Mouse (Mus musculus): ENCODE data around the gene Fanca. TPM values are rescaled to one million over a fixed set of nuclear protein-coding genes. Genes with fewer than 3 reads are reported as not detected.
A peak's percentile ranks its signal among the peaks of the same experiment; 100 is the strongest.

The Fanca gene
- polyA plus RNA-seq, 1 experiment = 14.0 TPM

DNA sequence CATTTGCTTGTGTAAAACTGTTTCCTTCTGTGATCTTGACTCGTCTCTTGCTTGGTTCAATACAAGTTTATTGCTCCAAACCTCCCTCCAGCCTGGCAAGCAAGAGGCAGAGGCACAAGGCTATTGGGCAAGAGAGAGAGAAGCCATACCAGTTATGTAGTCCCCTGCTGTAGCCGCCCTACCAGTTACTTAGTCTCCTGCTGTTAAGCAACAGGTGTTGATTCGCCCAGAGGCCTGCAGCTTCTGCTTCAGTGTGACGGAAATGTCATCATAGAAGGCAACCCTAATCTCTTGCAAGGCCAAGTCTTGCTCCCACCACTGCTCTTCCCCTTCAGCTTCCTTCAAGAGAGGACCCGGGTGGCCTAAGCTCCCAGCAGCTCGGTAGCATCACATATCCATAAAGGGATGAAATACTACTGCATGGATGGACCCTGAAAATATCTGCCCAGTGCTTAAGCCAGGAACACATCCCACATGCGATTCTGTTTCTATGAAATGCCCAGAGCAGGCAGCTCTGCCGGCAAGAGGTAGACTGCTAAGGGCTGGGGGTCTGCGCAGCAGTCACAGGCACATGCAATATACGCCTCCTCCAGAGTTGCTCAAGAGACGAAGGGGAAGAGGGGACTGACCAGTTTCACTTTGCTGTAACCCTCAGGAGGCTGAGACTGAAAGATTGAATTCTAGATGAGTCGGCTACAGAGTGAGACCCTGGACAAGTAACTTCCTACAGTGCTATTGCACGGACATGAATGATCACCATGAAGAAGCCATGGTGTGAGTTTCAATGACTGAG is 37.9 kb downstream of the Fanca start:
- no peak overlapping the region for H3K4me3 ChIP-seq (ENCODE audit: insufficient read depth, poor library complexity, severe bottlenecking)
- H3K79me3 ChIP-seq (ENCODE audit: low read depth) = no peaks in the 10 kb centered on the region
- H3K79me2 ChIP-seq (ENCODE audit: control insufficient read depth, insufficient read depth) = no peaks in the 10 kb centered on the region
- TF ChIP-seq MYOG (IDR thresholded peaks at IDR 0.05; ENCODE audit: control insufficient read depth, extremely low read depth, insufficient read length) (no peak), MYOD1 (IDR thresholded peaks at IDR 0.05; ENCODE audit: control insufficient read depth, insufficient read length, low read depth) (no peak), MAX (IDR thresholded peaks at IDR 0.05) (no peak), CTCF (IDR thresholded peaks at IDR 0.05; ENCODE audit: control insufficient read depth, insufficient read depth, insufficient read length) (no peak), FOSL1 (IDR thresholded peaks at IDR 0.05; ENCODE audit: insufficient read depth, low read length, poor library complexity, severe bottlenecking) (no peak), USF1 (IDR thresholded peaks at IDR 0.05; ENCODE audit: low read depth) (no peak), CEBPB (IDR thresholded peaks at IDR 0.05; ENCODE audit: low read depth) (no peak)
- peaks cover 7% of the 10 kb centered on the region for H3K36me3 ChIP-seq (ENCODE audit: control insufficient read depth, insufficient read depth)
- H3ac ChIP-seq (ENCODE audit: control insufficient read depth, insufficient read length, low read depth) = no peak overlapping the region
- H3K27me3 ChIP-seq (ENCODE audit: control insufficient read depth, insufficient read depth, insufficient read length) = no peaks in the 10 kb centered on the region

DNA sequence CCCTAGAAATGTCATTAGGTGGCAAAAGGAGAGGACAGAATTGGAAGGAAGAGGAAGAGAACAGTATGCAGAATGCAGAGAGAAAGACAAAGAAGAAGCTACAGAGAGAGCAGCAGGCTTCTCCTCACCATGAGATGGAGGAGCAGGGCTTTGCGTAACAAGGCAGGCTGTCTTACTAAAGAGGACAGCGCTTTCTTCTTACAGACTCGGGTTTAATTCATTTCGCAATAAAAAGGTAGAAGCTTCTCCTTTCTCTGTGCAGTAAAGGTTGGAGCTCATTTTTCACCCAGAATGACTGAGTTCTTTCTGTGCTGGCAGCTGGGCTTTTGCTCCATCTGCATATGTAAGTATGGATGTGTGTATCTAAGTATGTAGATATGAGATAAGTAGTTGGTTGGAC is 38.5 kb downstream of the Fanca start:
- no peak overlapping the region for H3K4me3 ChIP-seq (ENCODE audit: insufficient read depth, poor library complexity, severe bottlenecking)
- H3K79me2 ChIP-seq (ENCODE audit: control insufficient read depth, insufficient read depth) = no peaks in the 10 kb centered on the region
- H3K79me3 ChIP-seq (ENCODE audit: low read depth) = no peaks in the 10 kb centered on the region
- no peak overlapping the region for H3ac ChIP-seq (ENCODE audit: control insufficient read depth, insufficient read length, low read depth)
- H3K36me3 ChIP-seq (ENCODE audit: control insufficient read depth, insufficient read depth) = peaks cover 7% of the 10 kb centered on the region
- H3K27me3 ChIP-seq (ENCODE audit: control insufficient read depth, insufficient read depth, insufficient read length) = no peaks in the 10 kb centered on the region
- TF ChIP-seq CEBPB (IDR thresholded peaks at IDR 0.05; ENCODE audit: low read depth) (no peak), USF1 (IDR thresholded peaks at IDR 0.05; ENCODE audit: low read depth) (no peak), MAX (IDR thresholded peaks at IDR 0.05) (no peak), FOSL1 (IDR thresholded peaks at IDR 0.05; ENCODE audit: insufficient read depth, low read length, poor library complexity, severe bottlenecking) (no peak), MYOG (IDR thresholded peaks at IDR 0.05; ENCODE audit: control insufficient read depth, extremely low read depth, insufficient read length) (no peak), CTCF (IDR thresholded peaks at IDR 0.05; ENCODE audit: control insufficient read depth, insufficient read depth, insufficient read length) (no peak), MYOD1 (IDR thresholded peaks at IDR 0.05; ENCODE audit: control insufficient read depth, insufficient read length, low read depth) (no peak)

DNA sequence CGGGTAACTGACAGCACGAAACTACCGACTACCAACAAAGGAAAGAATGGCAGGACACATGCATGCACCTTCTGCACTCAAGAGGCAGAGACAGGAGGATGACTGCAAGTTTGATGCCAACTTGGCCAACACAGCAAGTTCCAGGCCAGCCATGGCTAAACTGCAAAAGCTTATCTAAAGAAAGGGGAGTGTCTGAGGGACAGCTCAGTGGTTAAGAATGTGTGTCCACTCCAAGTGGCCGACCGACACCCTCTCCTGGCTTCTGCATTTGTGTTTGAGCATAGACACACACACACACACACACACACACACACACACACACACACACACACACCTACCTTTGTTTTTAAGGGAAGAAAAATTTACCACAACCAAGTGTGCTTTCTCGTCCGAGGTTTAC is 39.9 kb downstream of the Fanca start:
- Histone ChIP-seq H3K79me3 (ENCODE audit: low read depth) (no peaks in the 10 kb centered on the region), H3K4me3 (ENCODE audit: insufficient read depth, poor library complexity, severe bottlenecking) (no peak overlapping the region), H3K27me3 (ENCODE audit: control insufficient read depth, insufficient read depth, insufficient read length) (no peaks in the 10 kb centered on the region), H3K79me2 (ENCODE audit: control insufficient read depth, insufficient read depth) (no peaks in the 10 kb centered on the region), H3K36me3 (ENCODE audit: control insufficient read depth, insufficient read depth) (peaks cover 10% of the 10 kb centered on the region), H3ac (ENCODE audit: control insufficient read depth, insufficient read length, low read depth) (no peak overlapping the region)
- TF ChIP-seq CTCF (IDR thresholded peaks at IDR 0.05; ENCODE audit: control insufficient read depth, insufficient read depth, insufficient read length) (no peak), MYOG (IDR thresholded peaks at IDR 0.05; ENCODE audit: control insufficient read depth, extremely low read depth, insufficient read length) (no peak), MAX (IDR thresholded peaks at IDR 0.05) (peak; percentile 7)

DNA sequence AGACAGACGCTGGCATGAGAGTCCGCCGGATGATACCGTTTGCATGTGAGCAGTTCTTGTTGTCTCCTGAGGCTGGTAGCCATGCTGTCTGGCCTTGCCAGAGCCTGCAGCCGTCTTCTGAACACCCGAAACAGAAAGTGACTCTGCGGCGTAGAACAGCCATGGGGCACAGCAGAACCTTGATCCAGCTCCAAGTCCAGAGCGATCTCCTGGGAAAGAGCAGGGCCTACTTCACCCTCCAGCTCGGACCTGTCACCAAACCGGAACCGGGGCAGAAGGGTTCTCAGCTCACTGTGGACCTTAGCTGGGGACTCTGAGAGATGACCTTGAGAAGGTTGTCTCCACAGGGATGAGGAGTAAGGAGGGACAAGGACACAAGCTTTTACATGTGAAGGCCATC is 43.3 kb downstream of the Fanca start:
- peaks cover 10% of the 10 kb centered on the region for H3K36me3 ChIP-seq (ENCODE audit: control insufficient read depth, insufficient read depth)
- no peak for TF ChIP-seq FOSL1 (IDR thresholded peaks at IDR 0.05; ENCODE audit: insufficient read depth, low read length, poor library complexity, severe bottlenecking)
- no peak for TF ChIP-seq USF1 (IDR thresholded peaks at IDR 0.05; ENCODE audit: low read depth)
- no peak for TF ChIP-seq CEBPB (IDR thresholded peaks at IDR 0.05; ENCODE audit: low read depth)
- TF ChIP-seq CTCF (IDR thresholded peaks at IDR 0.05; ENCODE audit: control insufficient read depth, insufficient read depth, insufficient read length) = no peak
- no peak for TF ChIP-seq MYOG (IDR thresholded peaks at IDR 0.05; ENCODE audit: control insufficient read depth, extremely low read depth, insufficient read length)
- TF ChIP-seq MYOD1 (IDR thresholded peaks at IDR 0.05; ENCODE audit: control insufficient read depth, insufficient read length, low read depth) = no peak
- no peak for TF ChIP-seq MAX (IDR thresholded peaks at IDR 0.05)
- H3ac ChIP-seq (ENCODE audit: control insufficient read depth, insufficient read length, low read depth) = no peak overlapping the region

DNA sequence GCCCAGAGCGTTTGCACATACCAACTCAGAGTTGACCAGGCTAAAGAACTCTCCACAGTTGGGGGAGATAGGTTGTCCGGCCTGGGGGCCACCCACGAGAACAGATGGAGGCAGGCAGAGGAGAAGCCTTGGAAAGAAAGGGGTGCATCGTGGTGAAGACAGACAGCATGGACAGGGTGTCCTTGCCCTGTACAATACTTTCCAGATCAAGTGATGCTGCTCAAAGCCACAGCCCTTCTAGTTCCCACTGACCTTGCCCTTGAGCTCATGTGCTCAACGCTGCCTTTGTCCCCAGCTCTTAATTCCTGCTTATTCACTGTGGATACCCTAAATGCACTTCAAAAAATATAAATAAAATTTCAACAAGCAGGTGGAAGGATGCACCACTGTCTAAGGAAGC is 43.9 kb downstream of the Fanca start:
- Histone ChIP-seq H3K79me2 (ENCODE audit: control insufficient read depth, insufficient read depth) (no peaks in the 10 kb centered on the region), H3ac (ENCODE audit: control insufficient read depth, insufficient read length, low read depth) (no peak overlapping the region), H3K36me3 (ENCODE audit: control insufficient read depth, insufficient read depth) (peaks cover 14% of the 10 kb centered on the region), H3K79me3 (ENCODE audit: low read depth) (no peaks in the 10 kb centered on the region), H3K27me3 (ENCODE audit: control insufficient read depth, insufficient read depth, insufficient read length) (no peaks in the 10 kb centered on the region), H3K4me3 (ENCODE audit: insufficient read depth, poor library complexity, severe bottlenecking) (no peak overlapping the region)
- TF ChIP-seq USF1 (IDR thresholded peaks at IDR 0.05; ENCODE audit: low read depth) = no peak
- no peak for TF ChIP-seq MYOD1 (IDR thresholded peaks at IDR 0.05; ENCODE audit: control insufficient read depth, insufficient read length, low read depth)
- TF ChIP-seq MYOG (IDR thresholded peaks at IDR 0.05; ENCODE audit: control insufficient read depth, extremely low read depth, insufficient read length) = no peak
- no peak for TF ChIP-seq CTCF (IDR thresholded peaks at IDR 0.05; ENCODE audit: control insufficient read depth, insufficient read depth, insufficient read length)
- no peak for TF ChIP-seq MAX (IDR thresholded peaks at IDR 0.05)
- no peak for TF ChIP-seq FOSL1 (IDR thresholded peaks at IDR 0.05; ENCODE audit: insufficient read depth, low read length, poor library complexity, severe bottlenecking)
- TF ChIP-seq CEBPB (IDR thresholded peaks at IDR 0.05; ENCODE audit: low read depth) = no peak

More for the DNA sequence above, 43.3 kb downstream of the Fanca start:
- H3K4me3 ChIP-seq (ENCODE audit: insufficient read depth, poor library complexity, severe bottlenecking) = no peak overlapping the region
- no peaks in the 10 kb centered on the region for H3K79me3 ChIP-seq (ENCODE audit: low read depth)
- no peaks in the 10 kb centered on the region for H3K27me3 ChIP-seq (ENCODE audit: control insufficient read depth, insufficient read depth, insufficient read length)
- H3K79me2 ChIP-seq (ENCODE audit: control insufficient read depth, insufficient read depth) = no peaks in the 10 kb centered on the region
